Mouse (Mus musculus) embryo, embryonic 11 days (tissue): ENCODE measurements around the gene Prl3d3.
"Not testable (repeated sequence)": the region's sequence is repeated elsewhere in the genome, so short reads cannot be mapped to it uniquely, and the experiment has no call there.

Experiments used
- DNase-seq: peaks from one replicate; pipeline ENCODE4 v3.0.0-alpha.2; 2015

Gene Prl3d3

GRCm38 (mm10) chr13:27156490-27156889 lies at the start of gene Prl3d3:
Gene Prl3d3 (plus strand): TSS chr13:27156790.
- not testable (repeated sequence) for DNase-seq

GRCm38 (mm10) chr13:27121398-27121797 lies 35.2 kb upstream of the Prl3d3 start, which contains the start of gene Prl3d2:
Gene Prl3d2 (plus strand): TSS chr13:27121698.
- DNase-seq = not testable (repeated sequence)

- DNase-seq = no peak
Observed at GRCm38 (mm10) chr13:27148264-27148663, 8.3 kb upstream of the Prl3d3 start.

- no peak for DNase-seq
Observed at GRCm38 (mm10) chr13:27196359-27196758, 39.8 kb downstream of the Prl3d3 start, which contains the start of gene Prl3c1. Gene Prl3c1 (plus strand): TSS chr13:27196659.
